Mouse (Mus musculus) induced T-regulatory cell, adult 2 months (primary cell): ENCODE results near the gene Stk16.
A peak's percentile ranks its signal among the peaks of the same experiment; 100 is the strongest.
"Not testable (repeated sequence)": the region's sequence is repeated elsewhere in the genome, so short reads cannot be mapped to it uniquely, and the experiment has no call there.

Experiments
- DNase-seq: peaks from one replicate; pipeline ENCODE4 v3.0.0-alpha.2; 2012; ENCODE audit warnings: low read depth

The Stk16 gene

GRCm38 (mm10) chr1:75213096-75213495, 2.5 kb downstream of the Stk16 start:
- DNase-seq, result peak; percentile 62

- DNase-seq, result no peak
These were observed 3.8 kb downstream of the Stk16 start for GRCm38 (mm10) chr1:75214442-75214841.

- no peak for DNase-seq
These were observed 4.2 kb downstream of the Stk16 start for GRCm38 (mm10) chr1:75214886-75215285.

GRCm38 (mm10) chr1:75215785-75216184, 5.1 kb downstream of the Stk16 start:
- DNase-seq, result no peak

- DNase-seq, result no peak
These were observed 6.4 kb downstream of the Stk16 start for GRCm38 (mm10) chr1:75216797-75217585.

GRCm38 (mm10) chr1:75217893-75218226, 7.2 kb downstream of the Stk16 start:
- DNase-seq, result no peak

- DNase-seq, result peak; percentile 83
These were observed 7.8 kb downstream of the Stk16 start for GRCm38 (mm10) chr1:75218227-75219001.

GRCm38 (mm10) chr1:75219078-75219477, 8.4 kb downstream of the Stk16 start:
- DNase-seq, result peak; percentile 97

GRCm38 (mm10) chr1:75219531-75219930, 8.9 kb downstream of the Stk16 start, which contains the start of gene Tuba4a:
TSS of gene Tuba4a (minus strand) at chr1:75219865.
- DNase-seq, result no peak

- no peak for DNase-seq
These were observed 10.9 kb downstream of the Stk16 start for GRCm38 (mm10) chr1:75221538-75221937.

- peak; percentile 59 for DNase-seq
These were observed 12.3 kb downstream of the Stk16 start for GRCm38 (mm10) chr1:75222926-75223325.

- DNase-seq, result no peak
These were observed 12.9 kb downstream of the Stk16 start for GRCm38 (mm10) chr1:75223532-75223931.

- DNase-seq, result no peak
These were observed 14.8 kb downstream of the Stk16 start for GRCm38 (mm10) chr1:75225473-75225872.

- DNase-seq, result no peak
These were observed 15.5 kb downstream of the Stk16 start for GRCm38 (mm10) chr1:75226138-75226537.

- DNase-seq, result no peak
These were observed 17.0 kb downstream of the Stk16 start for GRCm38 (mm10) chr1:75227653-75228052.

GRCm38 (mm10) chr1:75229158-75229557, 18.5 kb downstream of the Stk16 start:
- DNase-seq, result no peak

GRCm38 (mm10) chr1:75230335-75230994, 19.8 kb downstream of the Stk16 start:
- no peak for DNase-seq

GRCm38 (mm10) chr1:75231224-75231623, 20.6 kb downstream of the Stk16 start:
- no peak for DNase-seq

- DNase-seq, result no peak
These were observed 21.1 kb downstream of the Stk16 start, which contains the start of gene A630095N17Rik for GRCm38 (mm10) chr1:75231664-75232152. TSS of gene A630095N17Rik (minus strand) at chr1:75232102.

- DNase-seq, result not testable (repeated sequence)
These were observed 21.9 kb downstream of the Stk16 start for GRCm38 (mm10) chr1:75232489-75232888.

GRCm38 (mm10) chr1:75234606-75235005, 24.0 kb downstream of the Stk16 start:
- DNase-seq, result peak; percentile 84
